Mouse (Mus musculus) midbrain, embryonic 16.5 days (tissue): ENCODE data around the gene Hps1. TPM values are rescaled to one million over a fixed set of nuclear protein-coding genes. Genes with fewer than 3 reads are reported as not detected.

Experiments used
- ATAC-seq: fragments of 200-750 bp; cut with Nextera tagmentation; 2 replicates; pipeline ENCODE4 v1.8.0; 2017; ENCODE audit warnings: moderate TSS enrichment
- H3K27ac ChIP-seq: fragments of 300-500 bp; sonication (generic); 2 replicates; pipeline ENCODE4 v1.5.1; 2014; ENCODE audit warnings: mild to moderate bottlenecking, low read length, mixed read lengths
- H3K27me3 ChIP-seq: fragments of 300-500 bp; sonication (generic); 2 replicates; pipeline ENCODE4 v1.6.1; 2014; ENCODE audit warnings: low read depth, low read length, mixed read lengths; ENCODE audit not compliant: control insufficient read depth, insufficient read depth
- H3K36me3 ChIP-seq: fragments of 300-500 bp; sonication (generic); 2 replicates; pipeline ENCODE4 v1.6.1; 2014; ENCODE audit warnings: mild to moderate bottlenecking, low read length, moderate library complexity, mixed read lengths; ENCODE audit not compliant: control insufficient read depth, insufficient read depth
- H3K4me1 ChIP-seq: fragments of 300-500 bp; sonication (generic); 2 replicates; pipeline ENCODE4 v1.6.1; 2014; ENCODE audit warnings: mild to moderate bottlenecking, low read length, mixed read lengths; ENCODE audit not compliant: control insufficient read depth, insufficient read depth
- H3K4me2 ChIP-seq: fragments of 300-500 bp; sonication (generic); 2 replicates; pipeline ENCODE4 v1.6.1; 2014; ENCODE audit warnings: mild to moderate bottlenecking, low read length, mixed read lengths
- H3K4me3 ChIP-seq: fragments of 300-500 bp; sonication (generic); 2 replicates; pipeline ENCODE4 v1.5.1; 2014; ENCODE audit warnings: low read depth, mild to moderate bottlenecking, low read length, moderate library complexity, mixed read lengths
- H3K9ac ChIP-seq: fragments of 300-500 bp; sonication (generic); 2 replicates; pipeline ENCODE4 v1.6.1; 2014; ENCODE audit warnings: low read depth, low read length, mixed read lengths
- H3K9me3 ChIP-seq: fragments of 300-500 bp; sonication (generic); replicated peaks from 2 replicates; pipeline ENCODE4 v1.6.1; 2014; ENCODE audit warnings: mild to moderate bottlenecking, low read length, mixed read lengths; ENCODE audit not compliant: control insufficient read depth, poor library complexity, severe bottlenecking
- WGBS: fragments of 180-500 bp; shearing (Covaris S2); extraction: QIAGEN DNeasy Blood & Tissue Kit; methylation state at CpG from one replicate; pipeline ENCODE4 v1.1.7; 2014; 5-methylcytosine and 5-hydroxymethylcytosine counted together
- polyA plus RNA-seq: library from polyadenylated mRNA; unstranded; fragments of >200 nt; fragmentation: Nextera tagmentation; extraction: Ambion mirVana; gene quantifications from 2 replicates; pipeline ENCODE4 v1.2.1, GENCODE M21; 2015

Hps1 gene
- polyA plus RNA-seq, 1 experiment from 2014 or later, result 11.7 TPM

GRCm38 (mm10) chr19:42737753-42738152, 42.0 kb downstream of the Hps1 start:
- Histone ChIP-seq H3K27ac (no peak overlapping the region), H3K4me3 (no peak overlapping the region), H3K9ac (no peak overlapping the region), H3K4me2 (no peak overlapping the region), H3K27me3 (no peaks in the 10 kb centered on the region), H3K36me3 (no peaks in the 10 kb centered on the region), H3K9me3 (no peaks in the 10 kb centered on the region), H3K4me1 (no peaks in the 10 kb centered on the region)
- 59% methylated on average over 9 of the region's 9 CpGs for WGBS
- ATAC-seq, result no peak

GRCm38 (mm10) chr19:42734982-42735381, 44.8 kb downstream of the Hps1 start:
- Histone ChIP-seq H3K4me3 (no peak overlapping the region), H3K27ac (no peak overlapping the region), H3K4me2 (no peak overlapping the region), H3K27me3 (no peaks in the 10 kb centered on the region), H3K36me3 (no peaks in the 10 kb centered on the region), H3K9me3 (no peaks in the 10 kb centered on the region), H3K4me1 (no peaks in the 10 kb centered on the region), H3K9ac (no peak overlapping the region)
- no peak for ATAC-seq
- 89% methylated on average over 5 of the region's 5 CpGs for WGBS

DNA sequence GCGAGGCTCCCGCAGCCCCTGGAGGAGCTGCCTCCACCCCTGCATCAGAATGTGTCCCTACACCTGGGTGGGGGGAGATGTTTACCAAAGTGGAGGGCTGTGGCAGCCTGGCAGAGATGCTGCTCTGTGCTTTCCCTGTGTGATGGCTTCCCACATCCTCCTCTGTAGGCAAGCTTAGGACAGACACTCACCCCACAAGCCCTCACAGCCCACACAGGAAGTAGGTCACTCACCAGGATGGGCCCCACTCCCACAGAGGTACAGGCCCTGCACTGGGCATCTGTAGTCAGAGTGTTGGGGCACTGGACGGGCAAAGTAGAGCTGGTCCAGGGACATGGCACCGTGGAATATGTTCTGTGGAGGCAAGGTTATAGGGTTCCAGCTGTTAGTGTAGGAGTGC, 52.4 kb downstream of the Hps1 start:
- ATAC-seq, result no peak
- Histone ChIP-seq H3K4me2 (no peak overlapping the region), H3K9ac (no peak overlapping the region), H3K4me1 (no peaks in the 10 kb centered on the region), H3K36me3 (no peaks in the 10 kb centered on the region), H3K4me3 (no peak overlapping the region), H3K27ac (no peak overlapping the region), H3K9me3 (no peaks in the 10 kb centered on the region), H3K27me3 (no peaks in the 10 kb centered on the region)
- 89% methylated on average over 4 of the region's 4 CpGs for WGBS

GRCm38 (mm10) chr19:42726766-42727165, 53.0 kb downstream of the Hps1 start:
- no peak overlapping the region for H3K9ac ChIP-seq
- H3K9me3 ChIP-seq, result no peaks in the 10 kb centered on the region
- no peak overlapping the region for H3K4me2 ChIP-seq
- no peaks in the 10 kb centered on the region for H3K27me3 ChIP-seq
- no peaks in the 10 kb centered on the region for H3K4me1 ChIP-seq
- no peak for ATAC-seq
- WGBS, result 91% methylated on average over 10 of the region's 10 CpGs
- no peaks in the 10 kb centered on the region for H3K36me3 ChIP-seq
- no peak overlapping the region for H3K27ac ChIP-seq
- H3K4me3 ChIP-seq, result no peak overlapping the region

GRCm38 (mm10) chr19:42725973-42726350, 53.8 kb downstream of the Hps1 start:
- Histone ChIP-seq H3K4me2 (no peak overlapping the region), H3K9me3 (no peaks in the 10 kb centered on the region), H3K4me3 (no peak overlapping the region), H3K9ac (no peak overlapping the region), H3K27ac (no peak overlapping the region), H3K4me1 (no peaks in the 10 kb centered on the region), H3K27me3 (no peaks in the 10 kb centered on the region), H3K36me3 (no peaks in the 10 kb centered on the region)
- WGBS, result 93% methylated on average over 3 of the region's 3 CpGs
- ATAC-seq, result no peak

- Histone ChIP-seq H3K36me3 (no peaks in the 10 kb centered on the region), H3K4me1 (no peaks in the 10 kb centered on the region), H3K9me3 (no peaks in the 10 kb centered on the region), H3K27me3 (no peaks in the 10 kb centered on the region), H3K4me2 (no peak overlapping the region), H3K27ac (no peak overlapping the region), H3K9ac (no peak overlapping the region), H3K4me3 (no peak overlapping the region)
- 84% methylated on average over 16 of the region's 16 CpGs for WGBS
- no peak for ATAC-seq
Observed at GRCm38 (mm10) chr19:42725056-42725972, 54.5 kb downstream of the Hps1 start.

DNA sequence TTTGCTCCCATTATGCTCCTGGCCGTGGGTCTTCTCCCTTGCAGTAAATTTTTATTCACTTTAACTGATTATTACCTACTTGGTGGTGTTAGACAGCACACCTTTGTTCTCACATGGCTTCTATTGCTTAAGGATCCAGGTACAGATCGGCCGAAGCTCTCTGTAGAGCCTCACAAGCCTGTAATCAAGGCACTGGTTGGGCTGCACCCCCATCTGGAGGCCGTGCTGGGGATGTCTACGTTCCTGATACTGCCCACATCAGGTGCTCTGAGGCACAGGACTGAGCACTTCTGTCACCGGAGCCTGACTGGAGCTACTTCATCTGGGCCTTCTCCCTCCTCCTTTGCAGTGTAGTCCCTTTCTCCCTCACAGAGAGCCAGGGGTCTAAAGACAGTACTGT, 56.5 kb downstream of the Hps1 start:
- H3K27me3 ChIP-seq, result no peaks in the 10 kb centered on the region
- no peak overlapping the region for H3K4me2 ChIP-seq
- 84% methylated on average over 6 of the region's 6 CpGs for WGBS
- ATAC-seq, result no peak
- no peak overlapping the region for H3K9ac ChIP-seq
- no peaks in the 10 kb centered on the region for H3K4me1 ChIP-seq
- no peak overlapping the region for H3K4me3 ChIP-seq
- H3K9me3 ChIP-seq, result no peaks in the 10 kb centered on the region
- no peaks in the 10 kb centered on the region for H3K36me3 ChIP-seq
- H3K27ac ChIP-seq, result no peak overlapping the region

DNA sequence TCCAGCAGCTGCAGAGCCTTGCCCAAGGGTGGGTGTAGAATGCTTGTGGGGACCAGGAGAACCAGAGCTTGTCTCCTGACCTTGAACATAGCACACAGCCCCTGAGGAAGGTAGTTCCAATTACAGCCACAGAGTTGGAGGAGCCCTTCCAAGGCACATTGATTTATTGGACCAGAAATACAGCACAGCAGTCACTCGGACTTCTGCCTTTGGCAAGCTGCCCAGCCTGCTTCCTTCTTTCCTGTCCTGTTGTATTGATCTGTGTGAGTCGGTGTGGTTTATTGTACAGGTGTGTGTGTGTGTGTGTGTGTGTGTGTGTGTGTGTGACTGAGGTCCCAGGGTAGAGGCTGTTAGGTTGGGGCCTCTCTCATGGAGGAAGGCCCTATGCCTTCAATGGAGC, 57.3 kb downstream of the Hps1 start:
- 45% methylated on average over 2 of the region's 2 CpGs for WGBS
- no peak overlapping the region for H3K27ac ChIP-seq

GRCm38 (mm10) chr19:42718101-42718500, 61.7 kb downstream of the Hps1 start:
- Histone ChIP-seq H3K36me3 (no peaks in the 10 kb centered on the region), H3K4me1 (no peaks in the 10 kb centered on the region), H3K4me2 (no peak overlapping the region), H3K27ac (no peak overlapping the region), H3K27me3 (no peaks in the 10 kb centered on the region), H3K4me3 (no peak overlapping the region), H3K9me3 (no peaks in the 10 kb centered on the region), H3K9ac (no peak overlapping the region)
- WGBS, result 75% methylated on average over 3 of the region's 3 CpGs
- no peak for ATAC-seq

More for the DNA sequence above, 57.3 kb downstream of the Hps1 start:
- Histone ChIP-seq H3K4me3 (no peak overlapping the region), H3K9ac (no peak overlapping the region), H3K4me2 (no peak overlapping the region), H3K9me3 (no peaks in the 10 kb centered on the region), H3K27me3 (no peaks in the 10 kb centered on the region), H3K4me1 (no peaks in the 10 kb centered on the region), H3K36me3 (no peaks in the 10 kb centered on the region)
- no peak for ATAC-seq
